Mouse (Mus musculus) retina, postnatal 1 day (tissue): ENCODE data around the gene Armc3.

Experiments
- DNase-seq: peaks from one replicate; pipeline ENCODE4 v3.0.0-alpha.2; 2012

Gene Armc3

GRCm38 (mm10) chr2:19198452-19199365, at the start of gene Armc3:
Gene Armc3, plus strand, starts transcription at chr2:19199302.
- DNase-seq: peak; percentile 92

GRCm38 (mm10) chr2:19152687-19153086, 46.4 kb upstream of the Armc3 start:
- DNase-seq: no peak

DNA sequence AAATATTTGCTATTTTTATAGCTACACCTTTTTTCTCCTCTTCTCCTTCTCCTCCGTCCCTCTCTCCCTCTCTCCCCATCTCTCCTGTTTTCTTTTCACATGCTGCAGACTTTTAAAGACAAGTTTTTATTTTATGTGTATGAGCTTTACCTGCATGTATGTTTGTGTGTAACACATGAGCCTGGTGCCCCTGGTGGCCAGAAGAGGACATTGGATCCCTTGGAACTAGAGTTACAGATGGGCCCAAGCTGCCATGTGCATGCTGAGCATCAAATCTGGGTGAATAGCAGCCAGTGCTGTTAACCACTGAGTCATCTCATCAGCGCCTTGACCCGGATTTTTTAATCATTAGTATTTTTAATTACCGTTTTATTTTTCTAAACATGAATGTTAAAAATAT, 42.9 kb upstream of the Armc3 start:
- DNase-seq: peak; percentile 30

DNA sequence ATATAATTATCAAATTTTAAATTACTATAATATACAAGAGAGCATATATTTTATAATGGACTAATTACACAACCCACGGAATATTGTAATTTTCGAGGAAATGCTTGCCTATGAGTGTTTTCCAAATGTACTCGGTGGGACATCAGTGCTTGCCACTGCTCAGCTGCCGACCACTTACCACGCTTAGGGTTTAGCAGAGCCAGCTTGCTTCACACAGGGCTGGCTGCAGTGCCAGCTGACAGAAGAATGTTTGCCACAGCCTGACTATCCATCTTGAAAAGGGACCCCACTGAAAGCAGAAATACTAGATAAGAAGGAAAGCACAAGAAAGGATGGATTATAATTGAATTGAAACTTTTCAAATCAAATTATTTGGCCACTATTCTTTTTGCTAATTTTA, 39.6 kb upstream of the Armc3 start:
- peak; percentile 7 for DNase-seq

GRCm38 (mm10) chr2:19160368-19161114, 38.6 kb upstream of the Armc3 start:
- DNase-seq: peak; percentile 17

- DNase-seq: no peak
Observed at GRCm38 (mm10) chr2:19164234-19164633, 34.9 kb upstream of the Armc3 start.

- DNase-seq: no peak
Observed at GRCm38 (mm10) chr2:19176827-19177236, 22.3 kb upstream of the Armc3 start.

DNA sequence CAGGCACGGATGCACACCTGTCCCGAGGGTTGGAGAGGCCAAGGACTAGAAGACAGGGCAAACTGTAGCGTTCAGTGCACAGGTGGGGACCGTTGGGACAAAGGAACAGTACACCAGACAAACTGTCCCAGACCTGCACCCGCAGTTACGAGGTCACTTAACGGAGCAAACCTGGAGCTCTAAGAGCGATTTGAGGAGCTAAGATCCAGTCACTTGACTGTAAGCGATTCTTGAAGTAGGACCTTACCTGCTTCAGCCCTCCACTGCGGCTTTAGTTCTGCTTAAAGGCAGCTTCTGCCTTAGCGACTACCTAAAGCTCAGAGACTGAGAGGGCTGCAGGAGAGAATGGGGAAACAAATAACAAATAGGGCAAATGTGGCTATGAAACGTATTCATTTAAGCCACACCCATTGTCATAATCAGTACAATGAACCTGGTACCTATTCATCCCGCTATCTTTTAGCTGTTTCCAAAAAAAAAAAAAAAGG, 308 bp downstream of the Armc3 start:
- DNase-seq: no peak

GRCm38 (mm10) chr2:19200112-19200511, 1.0 kb downstream of the Armc3 start:
- DNase-seq: no peak

- DNase-seq: no peak
Observed at GRCm38 (mm10) chr2:19201682-19202081, 2.6 kb downstream of the Armc3 start.

GRCm38 (mm10) chr2:19234305-19234704, 35.2 kb downstream of the Armc3 start:
- no peak for DNase-seq

GRCm38 (mm10) chr2:19235193-19235592, 36.1 kb downstream of the Armc3 start:
- DNase-seq: no peak

DNA sequence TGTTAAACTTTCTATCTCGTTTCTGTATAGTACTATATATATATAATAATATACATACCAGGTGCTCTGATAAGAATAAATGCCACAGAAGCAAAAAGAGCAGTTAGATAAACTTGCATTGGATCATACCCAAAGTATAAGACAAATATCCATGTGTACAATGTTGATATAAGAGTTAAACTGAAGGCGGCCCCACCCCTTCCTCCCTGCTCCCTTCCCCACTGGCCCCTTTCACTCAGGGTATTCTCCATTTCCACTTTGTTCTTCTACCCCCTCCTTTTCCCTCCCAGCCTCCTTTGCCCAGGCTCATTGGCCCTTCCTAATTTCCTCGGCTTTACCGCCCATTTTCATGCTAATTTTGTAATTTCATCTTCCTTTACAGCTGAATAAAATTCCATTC, 36.5 kb downstream of the Armc3 start:
- no peak for DNase-seq

DNA sequence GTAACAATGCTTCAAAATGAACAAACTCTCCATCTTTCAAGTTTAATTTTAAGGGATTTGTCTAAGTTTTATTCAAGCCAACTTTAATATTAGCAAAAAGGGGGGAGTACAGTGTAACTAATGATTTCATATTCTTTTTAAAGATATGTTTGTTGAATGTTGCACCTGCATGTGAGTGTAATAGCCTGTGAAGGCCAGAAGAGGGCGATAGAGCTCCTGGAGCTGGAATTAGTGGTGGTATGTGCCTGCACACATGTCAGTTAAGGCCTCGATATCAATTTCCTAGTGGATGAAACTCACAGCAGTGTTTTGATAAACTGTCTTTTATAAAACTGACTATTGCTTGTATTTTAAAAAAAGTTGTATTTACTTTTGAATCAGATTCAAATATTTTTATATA, 39.7 kb downstream of the Armc3 start:
- no peak for DNase-seq

GRCm38 (mm10) chr2:19249611-19250010, 50.5 kb downstream of the Armc3 start:
- no peak for DNase-seq

- no peak for DNase-seq
Observed at GRCm38 (mm10) chr2:19255037-19255436, 55.9 kb downstream of the Armc3 start.

GRCm38 (mm10) chr2:19257255-19257654, 58.2 kb downstream of the Armc3 start:
- DNase-seq: no peak

GRCm38 (mm10) chr2:19260399-19260798, 61.3 kb downstream of the Armc3 start:
- DNase-seq: no peak

GRCm38 (mm10) chr2:19263375-19263774, 64.3 kb downstream of the Armc3 start:
- DNase-seq: no peak

DNA sequence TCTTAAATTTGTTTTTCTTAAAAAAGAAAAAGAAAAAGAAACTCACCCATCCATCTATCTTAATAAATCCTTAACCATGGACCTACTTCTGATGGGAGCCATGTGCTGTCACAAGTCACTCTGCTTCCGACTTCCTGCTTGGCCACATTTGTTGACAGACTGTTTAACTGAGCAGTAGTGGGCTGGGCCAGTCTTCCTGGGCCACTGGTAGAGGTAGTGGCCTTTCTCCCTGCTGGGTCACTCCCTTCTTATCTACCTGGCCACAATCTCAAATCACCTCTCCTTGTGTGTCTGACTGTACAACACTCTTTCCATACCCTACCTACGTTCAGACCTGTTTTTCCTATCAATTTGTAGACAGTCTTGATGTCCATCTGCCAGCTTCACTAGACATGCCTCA, 66.7 kb downstream of the Armc3 start:
- no peak for DNase-seq

- no peak for DNase-seq
Observed at GRCm38 (mm10) chr2:19267396-19267795, 68.3 kb downstream of the Armc3 start.

DNA sequence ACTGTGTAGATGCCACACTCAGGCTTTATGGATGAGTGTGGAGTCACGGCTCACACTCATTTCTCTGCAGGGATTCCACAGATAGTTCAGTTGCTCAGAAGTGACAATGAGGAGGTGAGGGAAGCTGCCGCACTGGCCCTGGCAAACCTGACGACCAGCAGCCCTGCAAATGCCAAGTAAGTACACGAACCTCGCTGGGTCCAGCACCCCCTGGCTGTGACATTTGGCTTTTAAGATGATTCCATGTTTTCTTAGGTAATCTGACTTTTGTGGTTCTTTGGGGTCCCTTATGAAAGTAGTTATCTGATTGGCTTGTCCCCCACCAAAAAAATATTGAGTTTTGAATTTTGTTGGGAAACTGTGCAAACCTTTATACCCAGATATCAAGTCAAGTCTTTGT, 70.9 kb downstream of the Armc3 start:
- no peak for DNase-seq

GRCm38 (mm10) chr2:19270709-19271120, 71.6 kb downstream of the Armc3 start:
- no peak for DNase-seq

- DNase-seq: no peak
Observed at GRCm38 (mm10) chr2:19274583-19274982, 75.5 kb downstream of the Armc3 start.
